Mouse (Mus musculus) midbrain, postnatal 0 days (tissue): ENCODE measurements around the gene Dnmbp. TPM values are rescaled to one million over a fixed set of nuclear protein-coding genes. Genes with fewer than 3 reads are reported as not detected.
A peak's percentile ranks its signal among the peaks of the same experiment; 100 is the strongest.

Source experiments
- ATAC-seq: fragments of 200-750 bp; cut with Nextera tagmentation; 2 replicates; pipeline ENCODE4 v1.8.0; 2017; ENCODE audit warnings: moderate number of reproducible peaks, mild to moderate bottlenecking, moderate TSS enrichment, moderate library complexity; ENCODE audit not compliant: low FRiP score
- DNase-seq: peaks from one replicate; pipeline ENCODE4 v3.0.0-alpha.2; 2015; ENCODE audit warnings: low spot score
- H3K27ac ChIP-seq: fragments of 300-500 bp; sonication (generic); 2 replicates; pipeline ENCODE4 v1.5.1; 2014; ENCODE audit warnings: low read depth, mild to moderate bottlenecking, low read length, mixed read lengths
- H3K27me3 ChIP-seq: fragments of 300-500 bp; sonication (generic); 2 replicates; pipeline ENCODE4 v1.6.1; 2014; ENCODE audit warnings: low read length, control low read depth, mixed read lengths; ENCODE audit not compliant: insufficient read depth
- H3K36me3 ChIP-seq: fragments of 300-500 bp; sonication (generic); 2 replicates; pipeline ENCODE4 v1.6.1; 2014; ENCODE audit warnings: low read length, control low read depth, mixed read lengths; ENCODE audit not compliant: insufficient read depth
- H3K4me1 ChIP-seq: fragments of 300-500 bp; sonication (generic); 2 replicates; pipeline ENCODE4 v1.6.1; 2014; ENCODE audit warnings: mild to moderate bottlenecking, control low read depth, antibody characterized with exemption, low read length, mixed read lengths; ENCODE audit not compliant: insufficient read depth
- H3K4me2 ChIP-seq: fragments of 300-500 bp; sonication (generic); 2 replicates; pipeline ENCODE4 v1.6.1; 2014; ENCODE audit warnings: low read depth, mild to moderate bottlenecking, low read length, mixed read lengths; ENCODE audit not compliant: poor library complexity, severe bottlenecking
- H3K4me3 ChIP-seq: fragments of 300-500 bp; sonication (generic); 2 replicates; pipeline ENCODE4 v1.5.1; 2014; ENCODE audit warnings: low read depth, mild to moderate bottlenecking, low read length, moderate library complexity
- H3K9ac ChIP-seq: fragments of 300-500 bp; sonication (generic); replicated peaks from 2 replicates; pipeline ENCODE4 v1.6.1; 2014; ENCODE audit warnings: mild to moderate bottlenecking, low read length, moderate library complexity, mixed read lengths; ENCODE audit not compliant: poor library complexity, severe bottlenecking
- H3K9me3 ChIP-seq: fragments of 300-500 bp; sonication (generic); 2 replicates; pipeline ENCODE4 v1.6.1; 2016; ENCODE audit warnings: low read length, control low read depth
- CTCF ChIP-seq: IDR thresholded peaks from 2 replicates; pipeline ENCODE4 v1.5.1; 2016; ENCODE audit warnings: antibody characterized with exemption, mild to moderate bottlenecking
- WGBS: fragments of 180-500 bp; shearing (Covaris S2); extraction: QIAGEN DNeasy Blood & Tissue Kit; methylation state at CpG from one replicate; pipeline ENCODE4 v1.1.7; 2014; 5-methylcytosine and 5-hydroxymethylcytosine counted together
- polyA plus RNA-seq: library from polyadenylated mRNA; unstranded; fragments of >200 nt; fragmentation: Nextera tagmentation; extraction: Ambion mirVana; gene quantifications from 2 replicates; pipeline ENCODE4 v1.2.1, GENCODE M21; 2015
- total RNA-seq: library from RNA; depleted of rRNA; stranded (reverse); fragments of >200 nt; gene quantifications from 2 replicates; pipeline ENCODE4 v1.2.3, GENCODE M21; 2014

The Dnmbp gene
- total and polyA plus RNA-seq, 2 experiments from 2014 or later: 5.6 to 11.7 TPM

DNA sequence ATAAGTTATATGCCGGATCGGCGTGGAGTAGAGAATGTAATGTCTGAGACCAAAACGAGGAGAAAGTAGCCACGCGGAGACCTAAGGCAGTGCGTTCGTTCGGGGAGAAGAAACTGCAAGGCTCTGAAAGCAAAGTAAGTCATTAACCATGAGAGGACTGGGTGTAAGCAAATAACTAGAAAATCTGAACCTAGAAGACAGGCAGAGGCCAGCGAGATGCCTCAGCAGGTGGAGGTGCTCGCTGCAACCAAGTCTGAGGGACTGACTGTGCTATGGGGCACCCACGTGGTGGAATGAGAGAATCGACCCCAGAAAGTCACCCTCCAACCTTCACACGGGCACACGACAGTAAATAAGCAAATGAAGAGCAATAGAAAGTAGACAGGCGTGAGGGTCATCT is 3.1 kb upstream of the Dnmbp start:
- ATAC-seq (no peak), DNase-seq (no peak)
- H3K9me3 ChIP-seq: no peaks in the 10 kb centered on the region
- no peaks in the 10 kb centered on the region for H3K27me3 ChIP-seq
- 81% methylated on average over 16 of the region's 16 CpGs for WGBS
- H3K9ac ChIP-seq: no peak overlapping the region
- H3K36me3 ChIP-seq: no peaks in the 10 kb centered on the region
- H3K4me2 ChIP-seq: no peak overlapping the region
- H3K4me1 ChIP-seq: no peaks in the 10 kb centered on the region; the same call in 1 of the 2 replicates
- H3K4me3 ChIP-seq: no peak overlapping the region
- TF ChIP-seq CTCF: no peak
- no peak overlapping the region for H3K27ac ChIP-seq

DNA sequence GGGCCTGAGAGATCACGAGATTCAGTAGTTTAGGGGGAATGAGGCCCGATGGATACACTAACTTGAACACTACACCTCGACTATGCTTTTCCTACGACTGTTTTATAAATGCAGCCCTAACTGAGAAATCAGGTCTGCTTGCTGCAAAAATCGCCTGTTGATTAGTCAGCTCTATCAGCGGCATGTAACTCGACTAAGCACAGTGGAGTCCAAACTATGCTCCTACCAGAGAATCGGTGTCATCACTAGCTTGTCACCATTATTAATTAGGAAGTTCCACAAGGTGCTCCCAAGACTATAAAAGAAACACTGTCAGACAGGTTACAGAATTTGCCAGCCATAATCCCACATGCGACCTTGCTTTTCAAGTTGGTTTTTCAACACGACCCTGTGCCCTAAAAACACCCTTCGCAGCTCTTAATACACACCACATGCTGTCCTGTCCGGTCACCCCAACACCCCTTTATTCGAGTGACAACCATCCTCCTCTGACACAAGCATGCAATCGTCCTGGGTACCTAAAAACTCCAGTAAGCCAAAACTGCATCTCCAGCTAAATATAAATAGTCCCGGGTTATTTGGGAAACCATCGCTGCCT is 721 bp downstream of the Dnmbp start:
- Histone ChIP-seq H3K27me3 (no peaks in the 10 kb centered on the region), H3K4me1 (no peaks in the 10 kb centered on the region; the same call in 1 of the 2 replicates), H3K36me3 (no peaks in the 10 kb centered on the region), H3K9me3 (no peaks in the 10 kb centered on the region), H3K4me3 (peak overlapping the region; percentile 67), H3K4me2 (peak overlapping the region; percentile 75), H3K27ac (0 out of 2 replicates have a peak overlapping the region, but pooled peaks have one; percentile 21), H3K9ac (peak overlapping the region; percentile 73)
- DNase-seq (no peak), ATAC-seq (no peak)
- TF ChIP-seq CTCF: no peak
- WGBS: 27% methylated on average over 16 of the region's 16 CpGs

DNA sequence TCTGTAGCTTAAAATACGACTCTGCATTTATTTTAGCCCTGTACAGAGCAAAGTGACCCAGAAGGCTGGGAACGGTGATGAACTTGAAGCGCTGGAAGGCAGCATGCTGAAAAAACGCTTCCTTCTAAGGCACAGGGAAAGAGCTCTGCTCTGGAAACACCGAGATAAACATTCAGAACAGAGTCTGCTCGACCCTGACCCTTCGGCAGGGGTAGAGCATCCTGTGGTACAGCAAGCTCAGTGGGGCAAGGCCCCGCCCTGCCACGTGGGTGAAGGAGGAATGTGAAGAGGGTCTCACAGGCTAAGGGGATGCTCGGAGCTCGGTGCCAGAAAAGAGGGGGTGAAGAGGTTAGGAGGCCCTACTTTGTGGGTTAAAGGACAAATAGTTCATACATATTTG is 1.6 kb downstream of the Dnmbp start:
- no peak for ATAC-seq

DNA sequence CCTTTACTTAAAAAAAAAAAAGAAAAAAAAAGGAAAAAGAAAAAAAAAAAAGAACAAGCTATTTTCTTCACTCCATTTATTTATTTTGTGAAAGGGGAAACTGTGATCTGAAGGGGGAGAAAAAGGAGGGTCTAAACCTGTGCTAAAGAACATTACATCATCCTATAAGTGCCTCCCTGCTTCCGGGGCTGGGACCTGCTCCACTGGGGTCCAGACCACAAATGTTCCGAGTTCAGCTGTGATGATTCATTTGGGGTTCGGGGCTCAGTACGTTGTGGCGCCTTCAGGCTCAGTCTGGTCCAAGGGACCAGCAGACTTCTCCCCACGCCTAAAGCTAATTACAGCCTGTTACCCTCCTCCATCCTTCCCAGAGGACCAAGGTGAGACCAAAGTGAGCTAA is 9.1 kb downstream of the Dnmbp start:
- H3K36me3 ChIP-seq: no peaks in the 10 kb centered on the region
- H3K4me2 ChIP-seq: no peak overlapping the region
- no peaks in the 10 kb centered on the region for H3K4me1 ChIP-seq
- H3K27me3 ChIP-seq: no peaks in the 10 kb centered on the region
- DNase-seq: no peak
- no peak overlapping the region for H3K27ac ChIP-seq
- H3K9me3 ChIP-seq: no peaks in the 10 kb centered on the region
- H3K9ac ChIP-seq: no peak overlapping the region
- no peak overlapping the region for H3K4me3 ChIP-seq
- no peak for ATAC-seq
- TF ChIP-seq CTCF: no peak
- 86% methylated on average over 6 of the region's 6 CpGs for WGBS

More for the DNA sequence above, 1.6 kb downstream of the Dnmbp start:
- no peaks in the 10 kb centered on the region for H3K36me3 ChIP-seq
- H3K9ac ChIP-seq: no peak overlapping the region
- no peaks in the 10 kb centered on the region for H3K27me3 ChIP-seq
- no peak overlapping the region for H3K4me3 ChIP-seq
- H3K27ac ChIP-seq: no peak overlapping the region
- H3K4me1 ChIP-seq: no peaks in the 10 kb centered on the region; the same call in 1 of the 2 replicates
- H3K4me2 ChIP-seq: no peak overlapping the region
- H3K9me3 ChIP-seq: no peaks in the 10 kb centered on the region
- WGBS: 49% methylated on average over 11 of the region's 11 CpGs
- no peak for DNase-seq
- no peak for TF ChIP-seq CTCF

DNA sequence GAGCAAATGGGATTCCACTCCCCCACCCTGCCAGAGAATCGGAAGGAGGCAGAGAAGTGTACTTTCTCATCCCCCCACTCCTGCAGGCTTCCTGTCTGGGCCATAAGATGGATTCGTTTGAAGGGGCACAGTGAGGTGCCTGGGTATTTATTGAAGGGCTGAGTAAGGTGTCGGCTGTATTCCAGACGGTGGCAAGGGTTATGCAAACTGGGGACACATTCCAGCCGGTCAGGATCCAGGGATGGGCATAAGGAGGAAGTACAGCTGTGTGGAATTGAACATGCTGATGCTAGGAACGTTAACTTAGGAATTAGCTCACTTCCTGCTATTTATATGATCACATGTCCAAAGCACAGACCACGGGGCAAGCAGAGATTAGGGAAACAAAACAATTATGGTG is 9.6 kb downstream of the Dnmbp start:
- H3K27me3 ChIP-seq: no peaks in the 10 kb centered on the region
- no peak for ATAC-seq
- no peaks in the 10 kb centered on the region for H3K9me3 ChIP-seq
- H3K36me3 ChIP-seq: no peaks in the 10 kb centered on the region
- no peak overlapping the region for H3K4me2 ChIP-seq
- H3K4me1 ChIP-seq: no peaks in the 10 kb centered on the region
- TF ChIP-seq CTCF: no peak
- H3K9ac ChIP-seq: no peak overlapping the region
- H3K27ac ChIP-seq: no peak overlapping the region
- no peak for DNase-seq
- H3K4me3 ChIP-seq: no peak overlapping the region
- 51% methylated on average over 7 of the region's 7 CpGs for WGBS

DNA sequence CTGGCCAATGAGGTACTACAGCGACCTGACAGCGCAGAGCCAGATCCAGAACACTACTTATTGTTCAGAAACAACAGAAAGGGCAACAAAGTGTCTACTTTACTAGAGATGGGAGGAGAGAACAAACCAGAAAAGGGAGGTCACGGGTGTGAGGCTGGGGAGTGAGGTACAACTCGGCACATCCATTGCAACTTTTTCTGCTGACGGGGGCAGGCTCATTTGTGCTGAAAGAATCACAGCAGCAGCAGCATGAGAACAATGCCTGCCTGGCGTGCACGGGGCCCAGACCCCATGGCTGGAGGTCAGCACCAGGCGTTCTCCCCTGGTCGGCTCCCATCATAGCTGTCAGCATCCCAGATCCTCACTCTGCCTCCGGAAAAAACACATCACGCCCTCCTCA is 10.1 kb downstream of the Dnmbp start:
- Histone ChIP-seq H3K9me3 (no peaks in the 10 kb centered on the region), H3K4me3 (no peak overlapping the region), H3K4me2 (no peak overlapping the region), H3K4me1 (no peaks in the 10 kb centered on the region), H3K27me3 (no peaks in the 10 kb centered on the region), H3K36me3 (no peaks in the 10 kb centered on the region), H3K27ac (no peak overlapping the region), H3K9ac (no peak overlapping the region)
- no peak for DNase-seq
- no peak for ATAC-seq
- TF ChIP-seq CTCF: no peak
- WGBS: 23% methylated on average over 11 of the region's 11 CpGs
